Mouse (Mus musculus) Patski (cell line): Measurements from ENCODE around the gene Senp3. TPM values are rescaled to one million over a fixed set of nuclear protein-coding genes. Genes with fewer than 3 reads are reported as not detected.
"Not testable (repeated sequence)": the region's sequence is repeated elsewhere in the genome, so short reads cannot be mapped to it uniquely, and the experiment has no call there.

Source experiments
- ATAC-seq: fragments of 100-300 bp; one replicate; pipeline ENCODE4 v1.8.0; 2021
- CTCF ChIA-PET: fragments of 350-600 bp; sonication (Branson Sonifier 250); formaldehyde crosslinking; loops from one replicate; lab custom pipeline; 2022; ENCODE audit warnings: inconsistent platforms; lab: Charles Lee
- POLR2A ChIA-PET: fragments of 350-600 bp; sonication (Branson Sonifier 250); formaldehyde crosslinking; loops from one replicate; lab custom pipeline; 2022; ENCODE audit warnings: antibody characterized with exemption, inconsistent platforms; lab: Charles Lee
- DNase-seq: peaks from one replicate; pipeline ENCODE4 v3.0.0-alpha.2; 2011; ENCODE audit warnings: low read depth, low spot score
- H3K27me3 ChIP-seq: fragments of 371-371 bp; one replicate; pipeline ENCODE4 v1.5.1; 2021
- CTCF ChIP-seq: fragments of 100-300 bp; IDR thresholded peaks from one replicate; pipeline ENCODE4 v1.5.1; 2021
- in situ Hi-C: fragments of 300-500 bp; cut with MboI; formaldehyde crosslinking; loops from 3 replicates; pipeline ENCODE4 v1.11.1; 2018; ENCODE audit warnings: low pct_unique_long_range_greater_than_20kb, mixed read lengths
- polyA plus RNA-seq: library from polyadenylated mRNA; unstranded; gene quantifications from one replicate; pipeline ENCODE4 v1.2.3, GENCODE M21; 2021

The Senp3 gene
- 116 TPM for polyA plus RNA-seq

- POLR2A ChIA-PET, result interaction anchor here (0.6 to 1.2 kb wide), 7 partner anchors 12 to 689 kb away, joined by 3 to 8 read pairs (median 4); partner anchors contain the start of gene Mpdu1
- DNase-seq (no peak), ATAC-seq (peak; percentile 60)
- CTCF ChIA-PET, result interaction anchor here (0.7 to 6.2 kb wide), 7 partner anchors 10 to 75 kb away, joined by 3 to 51 read pairs (median 5); no protein-coding TSS in a partner anchor
- TF ChIP-seq CTCF, result no peak
- in situ Hi-C loops, result loop anchor here (5.0 kb wide), 3 partner anchors 36 to 196 kb away; partner anchors contain the start of genes Polr2a and Tmem95
- H3K27me3 ChIP-seq, result no peaks in the 10 kb centered on the region
Measured at GRCm38 (mm10) chr11:69681314-69682208, at the start of gene Senp3. TSS of gene Senp3 (minus strand) at chr11:69682084.

- in situ Hi-C loops, H3K27me3 ChIP-seq, POLR2A ChIA-PET, ATAC-seq, DNase-seq: not testable (repeated sequence)
- CTCF ChIA-PET, result interaction anchor here (1.0 to 1.6 kb wide), 3 partner anchors 14 to 203 kb away, joined by 3 to 5 read pairs (median 4); no protein-coding TSS in a partner anchor
Measured at GRCm38 (mm10) chr11:69731408-69731807, 49.5 kb upstream of the Senp3 start.

- ChIA-PET POLR2A (no interaction called here), CTCF (interaction anchor here (0.7 to 1.4 kb wide), 4 partner anchors 11 to 47 kb away, joined by 3 to 5 read pairs (median 4); partner anchors contain the start of gene Senp3)
- peak; percentile 85 for TF ChIP-seq CTCF
- ATAC-seq, result no peak
- no peaks in the 10 kb centered on the region for H3K27me3 ChIP-seq
- in situ Hi-C loops, result no loop called here
- no peak for DNase-seq
Measured at GRCm38 (mm10) chr11:69729063-69729462, 47.2 kb upstream of the Senp3 start.

GRCm38 (mm10) chr11:69725951-69726350 is 44.1 kb upstream of the Senp3 start:
- in situ Hi-C loops, result no loop called here
- ChIA-PET POLR2A (no interaction called here), CTCF (interaction anchor here (1.4 kb wide), 1 partner anchor 27 kb away, joined by 3 read pairs; no protein-coding TSS in a partner anchor)
- no peak for TF ChIP-seq CTCF
- DNase-seq, result no peak
- no peaks in the 10 kb centered on the region for H3K27me3 ChIP-seq
- no peak for ATAC-seq

- CTCF ChIA-PET, result interaction anchor here (0.7 to 1.3 kb wide), 3 partner anchors 9 to 41 kb away, joined by 3 to 5 read pairs (median 3); partner anchors contain the start of gene Senp3
- in situ Hi-C loops, result no loop called here
- no peak for TF ChIP-seq CTCF
- H3K27me3 ChIP-seq, result no peaks in the 10 kb centered on the region
- DNase-seq (no peak), ATAC-seq (no peak)
- POLR2A ChIA-PET, result interaction anchor here (0.7 kb wide), 1 partner anchor 194 kb away, joined by 4 read pairs; no protein-coding TSS in a partner anchor
Measured at GRCm38 (mm10) chr11:69723074-69723473, 41.2 kb upstream of the Senp3 start.

GRCm38 (mm10) chr11:69720852-69721251 is 39.0 kb upstream of the Senp3 start:
- DNase-seq, result no peak
- in situ Hi-C loops, result no loop called here
- no peaks in the 10 kb centered on the region for H3K27me3 ChIP-seq
- ChIA-PET POLR2A (no interaction called here), CTCF (no interaction called here)
- no peak for TF ChIP-seq CTCF
- no peak for ATAC-seq

GRCm38 (mm10) chr11:69719423-69719822 is 37.5 kb upstream of the Senp3 start:
- in situ Hi-C loops, result loop anchor here (5.0 kb wide), 1 partner anchor 37 kb away; the partner anchor contains the start of gene Senp3
- POLR2A ChIA-PET, result interaction anchor here (0.7 kb wide), 1 partner anchor 119 kb away, joined by 4 read pairs; the partner anchor contains the start of gene Tmem256
- CTCF ChIA-PET, result interaction anchor here (6.8 kb wide), 1 partner anchor 35 kb away, joined by 51 read pairs; the partner anchor contains the start of genes Senp3 and Tnfsf13
- ATAC-seq (no peak), DNase-seq (no peak)
- no peaks in the 10 kb centered on the region for H3K27me3 ChIP-seq
- peak; percentile 62 for TF ChIP-seq CTCF

- no peaks in the 10 kb centered on the region for H3K27me3 ChIP-seq
- DNase-seq (no peak), ATAC-seq (no peak)
- CTCF ChIA-PET, result interaction anchor here (6.8 kb wide), 1 partner anchor 35 kb away, joined by 51 read pairs; the partner anchor contains the start of genes Senp3 and Tnfsf13
- TF ChIP-seq CTCF, result no peak
- POLR2A ChIA-PET, result no interaction called here
- in situ Hi-C loops, result loop anchor here (5.0 kb wide), 1 partner anchor 36 kb away; the partner anchor contains the start of gene Senp3
Measured at GRCm38 (mm10) chr11:69718661-69719060, 36.8 kb upstream of the Senp3 start.

- ChIA-PET POLR2A (interaction anchor here (0.7 kb wide), 1 partner anchor 119 kb away, joined by 3 read pairs; no protein-coding TSS in a partner anchor), CTCF (interaction anchor here (1.0 to 6.8 kb wide), 7 partner anchors 10 to 39 kb away, joined by 3 to 51 read pairs (median 4); partner anchors contain the start of genes Senp3 and Tnfsf13)
- TF ChIP-seq CTCF, result peak; percentile 10
- DNase-seq, result no peak
- no peak for ATAC-seq
- in situ Hi-C loops, result loop anchor here (5.0 kb wide), 1 partner anchor 35 kb away; the partner anchor contains the start of gene Senp3
- H3K27me3 ChIP-seq, result no peaks in the 10 kb centered on the region
Measured at GRCm38 (mm10) chr11:69716953-69717352, 35.1 kb upstream of the Senp3 start.

- ChIA-PET POLR2A (interaction anchor here (2.3 kb wide), 1 partner anchor 31 kb away, joined by 13 read pairs; the partner anchor contains the start of gene Tnfsf13), CTCF (interaction anchor here (1.6 to 6.8 kb wide), 2 partner anchors 32 to 40 kb away, joined by 4 to 51 read pairs; partner anchors contain the start of genes Senp3 and Tnfsf13)
- no peak for TF ChIP-seq CTCF
- in situ Hi-C loops, result loop anchor here (5.0 kb wide), 1 partner anchor 34 kb away; the partner anchor contains the start of gene Senp3
- ATAC-seq, result no peak
- DNase-seq, result no peak
- no peaks in the 10 kb centered on the region for H3K27me3 ChIP-seq
Measured at GRCm38 (mm10) chr11:69715929-69716328, 34.0 kb upstream of the Senp3 start.
